Mouse (Mus musculus) lung, embryonic 16.5 days (tissue): ENCODE results near the gene Rgs12. TPM values are rescaled to one million over a fixed set of nuclear protein-coding genes. Genes with fewer than 3 reads are reported as not detected.

ENCODE experiments used
- ATAC-seq: fragments of 200-750 bp; cut with Nextera tagmentation; 2 replicates; pipeline ENCODE4 v1.8.0; 2017; ENCODE audit warnings: low read depth, mild to moderate bottlenecking, moderate library complexity
- H3K27ac ChIP-seq: fragments of 300-500 bp; sonication (generic); 2 replicates; pipeline ENCODE4 v1.5.1; 2014; ENCODE audit warnings: mild to moderate bottlenecking, control low read depth, low read length
- H3K27me3 ChIP-seq: fragments of 300-500 bp; sonication (generic); 2 replicates; pipeline ENCODE4 v1.6.1; 2014; ENCODE audit warnings: low read depth, low read length, mixed read lengths; ENCODE audit not compliant: control insufficient read depth, insufficient read depth
- H3K36me3 ChIP-seq: fragments of 300-500 bp; sonication (generic); 2 replicates; pipeline ENCODE4 v1.6.1; 2014; ENCODE audit warnings: low read length; ENCODE audit not compliant: control insufficient read depth, insufficient read depth
- H3K4me1 ChIP-seq: fragments of 300-500 bp; sonication (generic); replicated peaks from 2 replicates; pipeline ENCODE4 v1.6.1; 2014; ENCODE audit warnings: low read length, mixed read lengths; ENCODE audit not compliant: control insufficient read depth, insufficient read depth
- H3K4me2 ChIP-seq: fragments of 300-500 bp; sonication (generic); 2 replicates; pipeline ENCODE4 v1.6.1; 2014; ENCODE audit warnings: low read depth, low read length, control low read depth
- H3K4me3 ChIP-seq: fragments of 300-500 bp; sonication (generic); 2 replicates; pipeline ENCODE4 v1.5.1; 2014; ENCODE audit warnings: mild to moderate bottlenecking, low read length, control low read depth
- H3K9ac ChIP-seq: fragments of 300-500 bp; sonication (generic); 2 replicates; pipeline ENCODE4 v1.6.1; 2014; ENCODE audit warnings: low read length, control low read depth
- H3K9me3 ChIP-seq: fragments of 300-500 bp; sonication (generic); 2 replicates; pipeline ENCODE4 v1.6.1; 2016; ENCODE audit warnings: low read length; ENCODE audit not compliant: control insufficient read depth
- WGBS: fragments of 180-500 bp; shearing (Covaris S2); extraction: QIAGEN DNeasy Blood & Tissue Kit; methylation state at CpG from one replicate; pipeline ENCODE4 v1.1.7; 2014; 5-methylcytosine and 5-hydroxymethylcytosine counted together
- polyA plus RNA-seq: library from polyadenylated mRNA; unstranded; fragments of >200 nt; fragmentation: Nextera tagmentation; extraction: Ambion mirVana; gene quantifications from 2 replicates; pipeline ENCODE4 v1.2.1, GENCODE M21; 2015

Gene Rgs12
- polyA plus RNA-seq, 1 experiment from 2014 or later, result 34.7 TPM

DNA sequence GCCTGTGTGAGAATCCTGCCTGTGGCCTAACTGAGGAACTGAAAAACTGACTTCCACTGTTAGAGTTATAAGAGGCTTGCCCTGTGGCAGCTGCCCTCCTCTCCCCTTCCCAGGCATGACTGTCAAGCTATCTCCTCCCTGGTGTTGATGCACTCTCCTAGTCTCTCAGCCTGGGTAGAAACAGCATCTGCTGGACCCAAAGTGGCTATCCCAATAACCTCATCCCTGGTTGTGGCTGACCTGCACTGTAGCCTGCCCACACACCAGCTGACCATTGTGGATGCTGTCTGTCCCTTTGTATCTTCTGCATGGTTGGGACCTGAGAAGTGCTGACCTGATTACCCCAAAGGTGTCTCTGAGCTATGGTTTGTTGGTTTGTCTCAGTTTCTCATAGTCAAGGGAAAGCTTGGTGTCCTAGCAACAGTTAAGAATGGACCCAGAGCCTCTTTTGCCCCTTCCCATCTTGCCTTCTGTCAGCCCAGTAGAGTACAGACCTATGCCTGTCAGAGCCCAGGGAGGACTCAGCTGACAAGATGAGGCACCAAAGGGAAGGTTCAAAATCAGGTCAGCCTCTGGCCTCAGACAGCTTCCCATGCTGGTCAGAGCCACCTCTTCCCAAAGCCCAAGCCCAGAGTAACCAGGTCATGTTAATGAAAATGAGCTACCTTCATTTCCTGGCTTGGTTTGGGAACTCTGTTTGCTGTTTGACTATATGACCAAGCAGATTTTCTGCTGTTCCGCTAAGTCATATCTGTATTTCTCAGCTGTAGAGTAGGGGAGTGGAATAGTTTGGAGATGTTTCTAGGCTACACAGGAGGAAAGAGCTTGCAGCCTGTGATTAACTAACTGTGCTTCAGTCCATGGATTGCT is 39.4 kb upstream of the Rgs12 start:
- H3K9me3 ChIP-seq, result no peaks in the 10 kb centered on the region
- peaks cover 21% of the 10 kb centered on the region for H3K36me3 ChIP-seq
- no peaks in the 10 kb centered on the region for H3K27me3 ChIP-seq
- peak overlapping the region; percentile 92 for H3K27ac ChIP-seq
- H3K4me2 ChIP-seq, result no peak overlapping the region
- no peak overlapping the region for H3K9ac ChIP-seq
- H3K4me1 ChIP-seq, result peaks cover 6% of the 10 kb centered on the region; the same call in 1 of the 2 replicates
- WGBS, result 92% methylated on average over 1 of the region's 1 CpGs
- H3K4me3 ChIP-seq, result no peak overlapping the region
- ATAC-seq, result peak; percentile 6; the same call in 1 of the 2 replicates

DNA sequence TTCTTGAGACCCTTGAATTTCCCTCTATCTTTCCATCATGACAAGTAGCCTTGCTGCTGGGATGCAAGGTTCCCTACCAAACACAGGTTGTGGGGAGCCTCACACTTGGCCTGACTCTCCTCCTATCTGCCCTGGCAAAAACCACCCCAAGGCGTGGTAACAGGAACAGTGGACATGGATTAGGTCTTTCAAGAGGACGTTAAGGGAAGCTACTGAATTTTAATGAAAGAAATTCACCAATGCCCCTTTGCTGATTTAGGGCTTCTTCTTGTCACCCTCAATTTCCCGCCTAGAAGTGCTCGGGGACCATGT is 38.8 kb upstream of the Rgs12 start:
- H3K9ac ChIP-seq, result no peak overlapping the region
- no peak overlapping the region; the same call in 1 of the 2 replicates for H3K27ac ChIP-seq
- H3K4me2 ChIP-seq, result no peak overlapping the region
- H3K36me3 ChIP-seq, result peaks cover 18% of the 10 kb centered on the region
- no peak for ATAC-seq
- no peaks in the 10 kb centered on the region for H3K9me3 ChIP-seq
- H3K27me3 ChIP-seq, result no peaks in the 10 kb centered on the region
- WGBS, result 84% methylated on average over 4 of the region's 4 CpGs
- no peak overlapping the region for H3K4me3 ChIP-seq
- peaks cover 6% of the 10 kb centered on the region; the same call in 1 of the 2 replicates for H3K4me1 ChIP-seq

DNA sequence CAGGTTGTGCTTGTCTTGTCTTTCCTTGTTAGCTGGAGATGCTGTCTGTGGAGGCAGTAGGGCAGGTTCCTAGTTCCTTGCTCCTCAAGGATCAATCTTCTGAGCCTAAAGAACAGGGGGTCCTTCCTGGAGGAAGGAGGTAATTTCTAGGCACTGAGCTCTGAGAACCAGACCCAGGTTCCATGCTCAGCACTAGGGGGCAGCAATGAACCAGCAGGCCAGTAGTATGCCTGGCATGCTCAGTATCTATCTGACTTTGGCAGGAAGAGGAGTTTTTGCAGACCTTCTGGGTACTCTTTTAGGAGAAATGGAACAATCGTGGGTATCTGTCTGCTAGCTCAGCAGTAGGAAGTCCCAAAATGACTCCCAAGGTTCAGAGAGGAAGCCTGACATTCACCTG is 33.4 kb upstream of the Rgs12 start:
- H3K9me3 ChIP-seq, result no peaks in the 10 kb centered on the region
- no peak overlapping the region for H3K9ac ChIP-seq
- H3K4me1 ChIP-seq, result no peaks in the 10 kb centered on the region
- WGBS, result 15% methylated on average over 1 of the region's 1 CpGs
- H3K36me3 ChIP-seq, result no peaks in the 10 kb centered on the region; the same call in 1 of the 2 replicates
- no peaks in the 10 kb centered on the region for H3K27me3 ChIP-seq
- no peak overlapping the region for H3K27ac ChIP-seq
- no peak overlapping the region for H3K4me3 ChIP-seq
- no peak overlapping the region for H3K4me2 ChIP-seq
- peak; percentile 82 for ATAC-seq

DNA sequence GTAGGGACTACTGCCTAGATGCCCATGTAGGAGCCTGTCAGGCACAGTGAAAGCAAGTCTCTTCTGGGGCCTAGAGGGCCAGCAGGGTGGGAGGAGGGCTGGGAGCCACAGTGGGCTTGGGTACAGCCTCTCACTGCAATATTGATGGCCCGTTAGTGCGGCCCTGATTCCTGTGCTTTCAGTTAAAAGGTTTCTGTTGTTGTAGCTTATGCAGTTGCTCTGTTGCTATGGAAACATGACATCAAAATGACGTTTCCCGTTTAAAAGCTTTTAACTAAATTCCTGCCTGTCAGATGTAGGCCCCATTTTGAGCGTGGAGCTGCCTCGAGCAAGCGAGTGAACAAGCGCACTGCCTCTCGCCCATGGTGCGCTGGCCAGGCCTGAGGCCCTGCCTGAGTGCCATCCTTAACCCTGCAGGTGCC is 32.0 kb upstream of the Rgs12 start:
- no peaks in the 10 kb centered on the region for H3K27me3 ChIP-seq
- no peak overlapping the region for H3K4me2 ChIP-seq
- H3K9ac ChIP-seq, result no peak overlapping the region
- H3K36me3 ChIP-seq, result no peaks in the 10 kb centered on the region
- no peaks in the 10 kb centered on the region for H3K4me1 ChIP-seq
- no peak overlapping the region for H3K4me3 ChIP-seq
- H3K27ac ChIP-seq, result no peak overlapping the region
- ATAC-seq, result no peak
- 62% methylated on average over 10 of the region's 10 CpGs for WGBS
- no peaks in the 10 kb centered on the region for H3K9me3 ChIP-seq

DNA sequence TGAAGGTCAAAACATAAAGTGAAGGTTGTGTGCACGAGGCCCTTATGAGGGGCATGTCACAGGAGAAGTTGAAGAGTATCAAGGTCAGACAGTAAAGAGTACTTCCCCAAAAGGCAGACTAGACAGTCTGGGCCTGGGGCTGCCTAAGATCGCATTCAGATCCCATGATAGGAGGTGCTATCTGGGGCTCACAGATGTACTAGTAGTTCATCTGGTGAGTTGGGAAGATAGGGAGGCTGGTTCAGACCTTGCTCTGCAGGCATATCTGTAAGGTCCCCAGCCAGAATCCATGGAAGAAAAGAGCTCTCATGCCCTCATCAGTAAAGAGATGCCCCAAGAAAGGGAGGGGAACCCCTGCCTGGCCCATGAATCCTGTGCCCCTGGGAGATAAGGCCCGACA is 30.5 kb upstream of the Rgs12 start:
- 72% methylated on average over 3 of the region's 3 CpGs for WGBS
- Histone ChIP-seq H3K4me3 (no peak overlapping the region), H3K36me3 (no peaks in the 10 kb centered on the region), H3K4me1 (no peaks in the 10 kb centered on the region), H3K27me3 (no peaks in the 10 kb centered on the region), H3K4me2 (no peak overlapping the region), H3K27ac (no peak overlapping the region), H3K9ac (no peak overlapping the region), H3K9me3 (no peaks in the 10 kb centered on the region)
- ATAC-seq, result no peak

DNA sequence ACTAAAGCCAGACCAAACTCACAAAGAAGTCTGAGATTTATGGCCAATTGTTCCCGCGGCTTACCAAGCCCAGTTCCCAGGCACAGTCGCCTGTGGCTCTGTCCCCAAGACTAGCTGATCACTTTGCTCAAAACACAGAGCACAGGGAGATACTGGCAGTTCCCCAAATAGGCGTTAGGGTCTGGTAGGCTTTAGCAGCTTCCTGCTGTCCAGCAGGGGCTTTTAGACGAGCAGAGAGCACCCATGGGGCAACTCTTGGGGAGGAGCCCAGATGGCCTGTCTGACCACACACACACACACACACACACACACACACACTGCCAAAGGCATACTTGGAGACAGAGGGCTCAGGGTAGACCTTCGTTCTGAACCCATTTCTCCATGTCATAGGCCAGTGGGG is 26.7 kb upstream of the Rgs12 start:
- 61% methylated on average over 6 of the region's 6 CpGs for WGBS

DNA sequence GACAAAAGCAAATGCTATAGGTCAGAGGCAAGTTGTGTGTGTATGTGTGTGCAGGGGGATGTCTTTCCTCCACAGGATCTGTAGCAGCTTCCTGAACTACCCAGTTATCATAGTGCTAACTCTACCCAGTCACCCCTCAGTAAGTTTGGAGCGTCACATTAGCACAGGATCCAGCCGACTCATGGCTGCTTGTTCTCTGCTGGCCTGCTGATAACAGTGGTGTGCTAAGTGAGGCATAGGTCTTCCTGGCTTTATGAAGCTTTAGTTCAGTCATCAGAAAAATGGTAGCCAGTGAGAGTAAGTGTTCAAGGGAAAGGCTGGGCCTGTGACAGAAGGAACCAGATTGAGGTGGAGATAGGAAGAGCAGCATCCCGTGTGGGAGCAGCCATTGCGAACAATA is 25.3 kb upstream of the Rgs12 start:
- Histone ChIP-seq H3K4me3 (no peak overlapping the region), H3K9me3 (no peaks in the 10 kb centered on the region), H3K27ac (no peak overlapping the region), H3K27me3 (no peaks in the 10 kb centered on the region), H3K4me2 (no peak overlapping the region), H3K9ac (no peak overlapping the region), H3K4me1 (no peaks in the 10 kb centered on the region), H3K36me3 (no peaks in the 10 kb centered on the region)
- ATAC-seq, result no peak
- 85% methylated on average over 4 of the region's 4 CpGs for WGBS

More for the DNA sequence above, 26.7 kb upstream of the Rgs12 start:
- no peak overlapping the region for H3K4me3 ChIP-seq
- no peaks in the 10 kb centered on the region for H3K36me3 ChIP-seq
- ATAC-seq, result no peak
- H3K27ac ChIP-seq, result no peak overlapping the region
- H3K9me3 ChIP-seq, result no peaks in the 10 kb centered on the region
- no peak overlapping the region for H3K4me2 ChIP-seq
- H3K4me1 ChIP-seq, result no peaks in the 10 kb centered on the region
- H3K9ac ChIP-seq, result no peak overlapping the region
- no peaks in the 10 kb centered on the region for H3K27me3 ChIP-seq

DNA sequence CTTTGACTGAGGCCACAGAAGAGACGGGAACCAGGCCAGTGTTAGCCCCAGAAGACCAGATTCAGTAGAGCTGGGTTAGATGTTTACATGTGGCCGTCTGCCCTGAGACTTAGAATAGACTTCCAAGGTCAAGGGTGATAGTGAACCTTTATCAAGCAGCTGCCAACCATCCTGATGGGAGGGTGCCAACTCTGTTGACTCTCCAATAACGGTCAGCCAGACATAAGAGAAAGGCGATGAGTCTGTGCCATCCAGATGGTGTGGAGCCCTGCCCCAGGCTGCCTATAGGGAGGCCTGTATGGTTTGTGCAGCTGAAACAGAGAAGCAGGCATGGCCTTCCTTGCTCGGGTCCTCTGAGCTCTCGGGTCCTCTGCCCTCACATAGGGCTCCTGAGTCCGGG is 24.7 kb upstream of the Rgs12 start:
- H3K4me2 ChIP-seq, result no peak overlapping the region
- no peaks in the 10 kb centered on the region for H3K4me1 ChIP-seq
- no peak for ATAC-seq
- H3K27me3 ChIP-seq, result no peaks in the 10 kb centered on the region
- whole genome bisulfite sequencing, result 65% methylated on average over 7 of the region's 7 CpGs
- H3K9me3 ChIP-seq, result no peaks in the 10 kb centered on the region
- no peak overlapping the region for H3K9ac ChIP-seq
- no peaks in the 10 kb centered on the region for H3K36me3 ChIP-seq
- H3K27ac ChIP-seq, result no peak overlapping the region
- H3K4me3 ChIP-seq, result no peak overlapping the region

DNA sequence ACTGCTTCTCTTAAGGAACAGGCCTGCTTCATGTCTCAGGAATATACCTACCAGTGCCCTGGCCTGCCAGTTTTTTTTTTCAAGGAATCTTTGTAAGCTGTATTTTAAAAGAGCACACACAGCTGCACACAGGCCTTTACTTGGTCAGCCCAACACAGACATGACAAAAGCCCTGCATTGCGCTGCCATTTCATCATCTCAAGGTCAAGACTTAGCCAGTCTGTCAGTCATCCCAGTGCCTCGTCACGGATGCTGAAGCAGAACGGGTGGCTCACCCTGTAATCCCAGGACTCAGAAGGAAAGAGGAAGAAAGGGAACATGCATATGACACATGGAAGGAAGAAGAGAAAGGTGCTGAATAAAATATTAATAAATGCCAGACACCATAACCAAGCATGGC is 21.6 kb upstream of the Rgs12 start:
- H3K9me3 ChIP-seq, result no peaks in the 10 kb centered on the region
- H3K9ac ChIP-seq, result no peak overlapping the region
- no peak overlapping the region for H3K4me2 ChIP-seq
- peaks cover 14% of the 10 kb centered on the region for H3K4me1 ChIP-seq
- no peak overlapping the region for H3K27ac ChIP-seq
- ATAC-seq, result no peak
- 83% methylated on average over 4 of the region's 4 CpGs for whole genome bisulfite sequencing
- H3K27me3 ChIP-seq, result no peaks in the 10 kb centered on the region
- no peaks in the 10 kb centered on the region for H3K36me3 ChIP-seq
- H3K4me3 ChIP-seq, result no peak overlapping the region
